Mouse (Mus musculus) left cerebral cortex, adult 9 months (tissue): ENCODE measurements around the gene Golph3.
A peak's percentile ranks its signal among the peaks of the same experiment; 100 is the strongest.

Source experiments
- DNase-seq, 2 experiments: peaks; one replicate each; pipeline ENCODE4 v3.0.0; 2022; ENCODE audit warnings: low spot score in 2 of 2

Golph3 gene

DNA sequence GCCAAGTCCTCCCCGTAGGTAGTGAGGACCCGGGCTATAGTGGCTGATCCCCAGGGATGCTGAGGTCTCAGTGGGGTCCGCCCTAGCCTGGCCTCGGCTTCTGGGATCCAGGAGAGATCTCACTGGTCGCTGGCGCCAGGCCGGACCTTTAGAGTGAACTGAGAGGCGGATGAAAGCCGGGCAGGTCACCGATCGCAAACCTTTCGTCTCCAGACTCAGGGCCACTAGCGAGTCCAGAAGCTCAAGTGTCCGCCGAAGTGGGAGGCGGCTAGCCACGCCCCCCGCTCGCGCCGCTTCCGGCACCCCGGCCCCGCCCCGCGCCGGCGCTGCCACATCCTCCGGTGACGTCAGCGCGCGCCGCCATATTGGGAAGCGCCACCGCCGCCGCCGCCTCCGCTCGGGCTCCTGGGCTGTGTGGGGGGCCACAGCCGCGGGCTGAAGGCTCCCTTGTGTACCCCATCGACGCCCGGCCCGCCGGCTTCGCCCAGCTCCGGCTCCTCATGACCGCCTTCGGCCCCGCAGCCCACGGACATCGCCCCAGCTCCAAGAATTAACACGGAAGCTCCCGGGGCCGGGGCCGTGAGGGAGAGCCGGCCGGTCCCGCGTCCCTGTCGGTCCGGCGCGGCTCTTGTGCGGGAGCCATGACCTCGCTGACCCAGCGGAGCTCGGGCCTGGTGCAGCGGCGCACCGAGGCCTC lies at the start of gene Golph3:
Gene Golph3, plus strand, starts transcription at position 360 of the 697 bp plus-strand sequence.
- peak; percentile 73 to 92 for DNase-seq

DNA sequence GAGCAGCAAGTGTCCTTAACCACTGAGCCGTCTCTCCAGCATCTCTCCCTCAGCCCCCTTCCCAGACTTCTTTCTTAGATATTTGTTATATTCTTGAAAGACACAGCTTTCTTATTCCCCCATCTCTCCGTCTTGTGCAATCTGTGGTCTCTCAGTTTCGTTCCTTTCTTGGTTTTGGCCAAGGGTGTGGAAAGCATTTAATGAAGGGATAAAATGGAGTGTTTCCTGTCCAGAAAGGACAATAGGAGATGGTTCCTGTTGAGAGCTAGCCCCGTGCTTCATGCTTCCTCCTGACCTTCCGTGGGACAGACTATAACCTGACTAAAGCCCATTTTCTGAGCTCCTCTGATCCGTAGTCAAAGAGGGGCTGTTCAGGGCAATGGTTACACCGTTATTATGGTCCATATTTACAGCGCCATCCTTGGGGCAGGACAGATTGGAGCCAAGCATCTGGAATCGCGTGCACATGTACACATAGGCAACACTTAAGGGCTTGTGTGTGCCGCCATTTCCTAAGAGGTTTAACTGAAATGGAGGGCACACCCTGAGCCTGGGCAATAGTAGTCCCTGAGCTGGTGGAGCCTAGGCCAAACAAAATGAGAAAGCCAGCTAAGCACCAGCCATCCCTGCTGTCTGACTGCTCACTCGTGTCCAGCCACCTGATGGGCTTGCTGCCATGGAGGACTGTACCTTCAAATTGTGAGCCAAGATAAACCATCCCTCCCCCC lies 47.8 kb upstream of the Golph3 start:
- no peak for DNase-seq

DNA sequence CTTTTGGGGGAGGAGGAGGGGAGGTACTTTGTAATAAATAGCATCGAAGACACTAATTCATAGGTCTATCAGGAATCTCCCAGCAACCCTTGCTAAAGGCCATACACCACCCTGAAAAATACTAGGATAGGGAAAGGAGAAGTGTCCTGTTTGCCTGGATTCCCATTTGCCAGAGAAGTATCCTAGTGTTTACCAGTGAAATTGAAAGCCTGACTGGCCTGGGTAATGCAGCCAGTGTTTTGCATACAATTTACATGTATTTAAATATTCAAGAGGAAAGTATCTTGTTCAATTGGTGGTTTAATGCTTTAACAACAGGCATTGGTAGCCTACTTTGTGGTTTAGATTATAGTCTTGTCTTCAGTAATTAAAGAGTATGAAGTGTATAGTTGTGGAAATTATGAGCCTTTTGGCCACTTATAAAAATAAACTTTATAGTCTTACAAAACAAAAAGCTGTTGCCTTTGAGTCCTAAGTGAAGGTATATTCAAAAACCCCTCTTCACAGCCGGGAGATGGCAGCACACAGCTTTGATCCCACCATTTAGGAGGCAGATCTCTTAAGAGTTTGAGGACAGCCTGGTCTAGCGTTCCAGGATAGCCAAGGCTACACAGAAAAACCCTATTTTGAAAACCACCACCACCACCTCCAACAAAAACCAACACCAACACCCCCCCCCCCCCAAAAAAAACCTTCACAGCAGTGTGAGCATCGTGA lies 47.0 kb upstream of the Golph3 start:
- DNase-seq, result no peak

DNA sequence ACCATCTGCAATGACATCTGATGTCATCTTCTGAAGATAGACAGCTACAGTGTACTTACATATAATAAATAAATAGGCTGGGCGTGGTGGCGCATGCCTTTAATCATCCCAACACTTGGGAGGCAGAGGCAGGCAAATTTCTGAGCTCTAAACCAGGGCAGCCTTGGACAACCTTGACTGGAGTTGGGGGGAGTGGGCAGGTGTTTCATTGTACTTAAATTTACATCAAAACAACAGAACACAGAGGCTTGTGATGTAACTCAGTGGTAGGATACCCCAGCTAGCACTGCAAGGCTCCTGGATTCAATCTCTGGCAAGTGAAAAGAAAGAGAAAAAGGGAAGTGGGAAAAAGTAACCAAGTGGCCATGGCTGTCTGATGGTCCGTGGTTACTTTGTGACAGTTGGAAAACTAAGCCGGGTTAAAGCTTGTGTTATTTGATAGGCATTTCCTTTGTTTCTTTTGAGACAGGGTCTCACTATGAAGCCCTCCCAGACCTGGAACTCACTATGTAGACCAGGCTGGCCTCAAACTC lies 46.1 kb upstream of the Golph3 start:
- no peak for DNase-seq

DNA sequence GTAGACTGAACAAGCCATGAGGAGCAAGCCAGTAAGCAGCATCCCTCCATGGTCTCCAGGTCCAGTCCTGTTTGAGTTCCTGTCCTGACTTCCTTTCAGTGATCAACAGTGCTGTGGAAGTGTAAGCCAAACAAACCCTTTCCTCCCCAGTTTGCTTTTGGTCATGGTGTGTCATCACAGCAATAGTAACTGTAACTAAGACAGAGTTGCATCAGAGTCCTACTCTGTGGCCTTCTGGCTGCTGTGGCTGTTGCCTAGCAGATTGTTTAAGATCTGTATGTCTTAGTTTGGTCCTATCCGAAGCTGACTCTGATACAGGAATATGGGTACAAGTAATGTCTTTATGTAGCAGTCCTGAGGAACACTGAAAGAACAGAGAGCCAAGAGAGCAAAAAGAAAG lies 41.4 kb upstream of the Golph3 start:
- DNase-seq, result no peak

DNA sequence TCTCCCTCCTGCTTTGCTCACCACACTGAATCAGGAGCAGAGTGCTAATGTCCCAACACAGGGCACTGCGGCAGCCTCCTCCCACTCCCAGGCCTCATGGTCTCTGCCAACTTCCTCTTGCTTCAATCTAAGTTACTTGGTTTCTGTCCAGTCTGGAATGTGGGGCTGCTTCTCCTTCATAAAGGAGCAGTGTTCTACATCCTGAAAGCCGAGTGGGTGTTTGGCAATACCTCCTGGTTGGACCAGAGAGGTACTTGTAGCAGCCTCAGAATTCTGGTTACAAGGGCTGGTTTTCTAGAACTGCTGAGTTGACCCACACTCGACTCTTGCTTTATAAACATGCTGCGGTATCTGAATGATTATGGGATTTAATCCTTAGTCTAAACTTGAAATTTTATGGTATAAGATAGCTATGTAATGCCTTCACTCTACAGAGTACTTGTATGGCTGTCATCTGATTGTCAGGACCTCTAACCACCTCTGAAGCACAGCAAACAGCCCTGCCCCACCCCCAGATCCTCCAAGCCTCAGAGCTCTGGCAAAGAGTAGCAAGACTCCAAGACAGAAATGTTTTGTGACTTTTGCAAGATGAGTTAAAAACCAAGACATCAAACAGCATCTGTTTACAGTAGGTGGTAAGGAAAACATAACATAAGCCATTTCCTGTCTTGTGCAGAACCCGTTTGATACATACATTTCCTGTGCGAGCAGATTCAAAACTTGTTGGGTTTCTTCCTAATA lies 36.3 kb upstream of the Golph3 start:
- peak in 1 of 2 experiments; percentile 31 for DNase-seq

DNA sequence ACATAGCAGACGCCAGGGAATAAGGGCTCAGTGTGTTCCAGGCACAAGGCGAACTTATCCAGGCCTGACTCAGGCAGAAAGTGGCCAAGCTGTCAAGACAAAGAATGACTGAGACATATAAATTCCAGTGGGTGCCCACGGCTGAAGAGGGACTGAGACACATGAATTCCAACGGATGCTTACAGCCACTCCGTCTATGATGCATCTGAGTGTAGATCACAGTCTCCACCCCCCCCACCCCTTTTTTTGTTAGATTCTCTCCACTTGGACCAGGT lies 35.8 kb upstream of the Golph3 start:
- no peak for DNase-seq

DNA sequence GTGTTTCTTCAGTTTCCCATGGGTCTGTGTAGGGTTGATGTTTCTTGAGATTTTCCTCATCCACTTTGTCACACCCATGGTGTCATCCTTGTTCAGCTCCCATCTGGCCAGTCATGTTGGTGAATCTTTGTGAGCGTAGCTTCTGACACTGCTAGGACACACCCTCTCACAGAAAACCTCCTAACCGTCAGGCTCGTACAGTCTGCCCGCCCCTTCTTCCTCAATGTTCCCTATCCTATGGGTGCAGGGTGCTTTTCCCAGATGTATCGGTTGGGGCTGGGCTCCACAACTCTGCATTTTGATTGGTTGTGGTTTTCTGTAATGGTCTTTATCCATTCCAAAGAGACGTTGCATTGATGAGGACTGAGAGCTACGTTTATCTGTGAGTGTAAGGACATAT lies 30.9 kb upstream of the Golph3 start:
- DNase-seq, result no peak

DNA sequence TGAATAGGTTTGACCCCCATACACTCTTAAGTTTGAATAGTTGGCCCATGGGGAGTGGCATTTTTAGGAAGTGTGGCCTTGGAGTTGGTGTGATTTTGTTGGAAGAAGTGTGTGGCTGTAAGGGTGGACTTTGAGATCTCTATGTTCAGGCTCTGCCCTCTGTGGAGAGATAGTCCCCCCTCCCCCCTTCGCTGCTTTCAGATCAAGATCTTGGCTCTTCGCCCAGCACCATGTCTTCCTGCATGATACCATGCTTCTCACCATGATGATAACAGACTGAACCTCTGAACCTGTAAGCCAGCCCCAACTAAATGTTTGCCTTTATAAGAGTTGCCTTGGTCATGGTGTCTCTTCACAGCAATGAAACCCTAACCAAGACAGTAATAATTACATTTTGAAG lies 29.5 kb upstream of the Golph3 start:
- no peak for DNase-seq

DNA sequence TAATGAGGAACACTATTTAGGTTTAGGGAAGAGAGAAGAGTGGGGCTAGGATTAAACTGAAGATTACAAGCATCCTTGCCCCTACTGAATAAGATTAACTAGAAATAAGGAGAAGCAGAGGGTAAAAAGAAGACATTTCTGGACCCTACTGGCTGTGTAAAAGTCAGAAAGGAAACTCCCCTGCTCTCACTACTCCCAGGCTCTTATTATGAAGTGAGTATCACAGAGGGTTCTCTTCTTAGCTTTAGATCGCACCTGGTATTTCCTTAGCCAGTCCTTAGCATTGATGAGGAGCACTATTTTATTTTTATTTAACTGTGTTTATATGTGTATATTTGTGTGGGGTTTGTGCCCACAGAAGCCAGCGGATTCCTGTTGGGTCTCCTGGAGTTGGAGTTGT lies 25.0 kb upstream of the Golph3 start:
- no peak for DNase-seq

DNA sequence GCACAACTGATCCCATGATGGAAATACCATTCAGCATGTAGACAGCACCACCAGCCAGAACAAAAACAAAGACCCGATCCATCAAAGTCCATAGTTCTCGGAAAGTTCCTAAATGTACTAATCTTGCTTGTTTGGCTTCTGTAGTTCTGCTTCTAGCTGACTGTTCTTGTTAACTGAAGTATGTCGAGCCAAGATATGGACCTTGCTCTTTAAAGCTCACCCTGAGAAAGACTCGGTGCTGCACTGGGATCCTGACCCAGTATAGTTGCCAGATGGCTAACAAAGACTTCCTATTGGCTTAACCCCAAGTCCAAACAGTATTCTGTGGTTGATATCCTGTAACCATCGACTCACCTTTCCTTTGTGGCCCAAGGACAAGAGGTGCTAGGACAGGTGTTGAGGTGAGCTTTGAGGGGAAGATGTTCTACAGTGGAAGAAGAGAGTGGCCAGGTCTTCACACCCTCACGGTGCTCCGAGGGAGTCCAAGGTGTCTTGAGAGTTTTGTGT lies 23.0 kb upstream of the Golph3 start:
- no peak for DNase-seq

DNA sequence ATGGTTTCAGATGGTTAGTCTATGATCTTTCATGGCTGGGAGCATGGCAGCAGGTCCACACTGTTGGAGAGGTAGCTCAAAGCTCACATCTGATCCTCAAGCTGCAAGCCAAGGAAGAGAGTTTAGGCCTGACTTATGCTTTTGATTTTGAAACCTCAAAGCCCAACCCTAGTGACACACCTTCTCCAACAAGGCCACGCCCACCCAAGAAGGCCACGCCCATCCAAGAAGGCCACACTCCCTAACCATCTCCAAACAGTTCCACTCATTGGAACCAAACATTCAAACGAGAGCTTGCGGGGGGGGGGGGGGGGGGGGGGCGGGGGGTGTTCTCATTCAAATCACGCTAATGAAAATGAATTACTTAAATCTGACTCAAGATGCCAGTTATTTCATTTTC lies 19.5 kb upstream of the Golph3 start:
- DNase-seq, result no peak

DNA sequence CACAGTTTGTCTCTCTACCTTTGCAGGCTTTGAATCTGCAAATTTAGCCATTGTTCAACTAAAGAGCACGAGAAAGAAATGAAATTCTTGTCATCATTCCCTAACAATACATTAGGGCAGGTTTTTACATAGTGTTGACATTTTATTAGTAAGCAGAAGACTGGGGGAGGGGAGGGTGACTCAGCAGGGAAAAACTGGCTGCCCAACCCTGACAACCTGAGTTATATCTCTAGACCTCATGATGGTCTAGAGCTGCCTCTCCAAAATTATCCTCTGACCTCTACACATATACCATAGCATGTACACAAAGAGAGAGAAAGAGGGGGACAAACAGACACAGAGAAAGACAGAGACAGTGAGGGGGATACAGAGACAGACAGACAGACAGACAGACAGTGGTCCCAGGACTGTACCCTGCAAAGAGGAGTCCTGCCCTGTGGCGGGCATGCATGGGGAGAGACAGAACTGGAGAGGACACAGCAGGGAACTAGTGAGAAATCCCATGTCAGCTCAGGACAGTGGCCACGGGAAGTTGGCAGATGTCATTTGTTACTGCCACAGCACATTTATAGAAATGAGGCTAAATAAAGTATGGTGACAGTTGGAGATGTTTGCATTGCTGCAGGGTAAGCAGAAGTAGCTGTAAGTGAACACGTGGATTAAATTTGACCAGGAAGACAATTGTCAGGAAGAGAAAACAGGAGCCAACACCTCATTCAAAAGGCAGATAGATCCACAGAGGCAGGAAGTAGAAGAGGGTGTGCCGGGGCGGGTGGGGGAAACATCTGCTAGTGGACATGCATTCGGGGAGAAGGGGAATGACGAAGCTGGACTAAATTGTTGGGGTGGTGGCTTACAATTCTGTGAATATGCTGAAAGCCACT lies 14.8 kb upstream of the Golph3 start:
- no peak for DNase-seq

DNA sequence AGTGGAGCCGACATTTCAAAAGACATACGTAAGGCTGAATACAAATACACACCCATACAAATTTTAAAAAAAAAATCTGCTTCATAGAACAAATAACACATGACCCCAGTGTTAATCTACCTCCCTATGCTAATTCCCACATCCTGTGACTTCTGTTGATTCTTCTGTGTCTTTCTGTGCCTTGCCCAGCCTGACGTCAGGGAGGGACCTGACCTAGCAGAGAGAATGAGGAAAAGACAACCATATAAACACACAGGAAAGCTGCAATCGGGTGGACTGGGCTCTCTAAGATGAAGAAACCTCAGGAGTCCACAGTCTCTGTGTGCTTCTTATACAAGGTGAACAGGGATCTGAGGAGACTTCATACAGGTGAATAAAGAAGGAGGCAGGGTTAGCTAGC lies 14.1 kb upstream of the Golph3 start:
- no peak for DNase-seq

DNA sequence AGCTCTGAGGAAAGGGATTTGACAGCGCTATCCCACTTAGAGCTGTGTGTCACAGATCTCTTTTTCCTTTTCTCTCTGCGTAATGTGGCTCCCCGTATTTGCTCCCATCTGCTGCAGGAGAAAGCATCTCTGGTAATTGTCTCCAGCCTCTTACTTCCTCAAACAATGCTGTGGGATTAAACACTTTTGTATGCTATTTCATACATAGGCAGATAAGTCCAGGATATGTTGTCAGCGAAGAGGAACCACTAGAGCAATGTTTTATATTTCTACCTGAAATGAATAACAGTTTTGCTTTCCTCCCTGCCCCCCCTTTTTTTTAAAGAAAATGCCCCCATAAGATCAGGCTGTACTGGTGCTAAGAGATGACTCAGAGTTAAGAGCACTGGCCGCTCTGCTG lies 12.7 kb upstream of the Golph3 start:
- DNase-seq, result no peak

DNA sequence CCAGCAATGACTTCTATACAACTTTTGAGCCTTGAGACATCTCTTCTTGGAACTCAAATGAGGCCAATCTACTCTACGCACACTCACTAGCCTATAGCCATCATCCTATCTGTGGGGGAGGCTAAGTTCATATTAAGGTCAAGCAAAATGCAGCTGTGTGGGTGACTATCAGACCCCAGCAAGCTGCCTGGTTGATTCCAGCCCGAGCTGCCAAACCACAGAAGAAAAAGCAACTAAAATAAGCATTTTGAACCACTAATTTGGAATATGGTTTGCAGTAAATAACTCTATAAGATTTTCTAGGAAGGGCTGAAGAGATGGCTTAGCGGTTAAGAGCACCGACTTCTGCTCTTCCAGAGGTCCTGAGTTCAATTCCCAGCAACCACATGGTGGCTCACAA lies 10.6 kb upstream of the Golph3 start:
- DNase-seq, result no peak

DNA sequence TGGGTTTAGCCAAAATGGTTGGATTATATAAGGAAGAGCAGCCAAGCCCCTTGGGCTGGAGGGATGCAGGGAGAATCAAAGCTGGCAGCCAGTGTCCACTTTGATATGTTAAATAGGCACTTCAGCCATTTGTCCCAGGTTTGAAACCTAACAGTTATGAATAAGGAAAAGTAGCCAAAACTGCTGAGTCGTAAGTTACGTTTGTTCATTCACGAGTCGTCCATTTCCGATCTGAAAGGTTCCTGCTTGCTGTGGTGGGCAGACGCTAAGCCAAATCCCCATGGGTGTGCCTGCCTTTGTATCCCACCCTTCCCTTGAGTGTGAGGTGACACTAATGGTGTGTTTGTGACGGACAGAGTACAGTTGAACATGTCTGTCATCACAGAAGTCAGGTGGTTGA lies 9.8 kb upstream of the Golph3 start:
- no peak for DNase-seq

DNA sequence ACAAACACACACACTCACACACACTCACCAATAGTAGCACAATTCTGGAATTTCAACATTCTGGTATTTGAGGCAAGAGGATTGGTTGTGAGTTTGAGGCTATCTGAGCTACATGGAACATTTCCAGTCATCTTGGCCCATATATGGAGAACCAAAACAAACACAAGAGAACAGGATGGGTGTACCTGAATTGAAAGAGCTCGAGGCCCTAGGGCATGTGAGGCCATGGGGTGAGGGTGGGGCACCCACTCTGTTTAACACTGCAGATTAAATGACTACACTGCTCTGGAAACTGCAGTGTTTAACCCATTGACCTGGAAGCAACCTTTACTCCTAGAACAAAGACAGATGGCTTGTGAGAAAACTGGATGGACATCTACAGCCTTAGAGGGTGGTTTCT lies 8.0 kb upstream of the Golph3 start:
- no peak for DNase-seq

DNA sequence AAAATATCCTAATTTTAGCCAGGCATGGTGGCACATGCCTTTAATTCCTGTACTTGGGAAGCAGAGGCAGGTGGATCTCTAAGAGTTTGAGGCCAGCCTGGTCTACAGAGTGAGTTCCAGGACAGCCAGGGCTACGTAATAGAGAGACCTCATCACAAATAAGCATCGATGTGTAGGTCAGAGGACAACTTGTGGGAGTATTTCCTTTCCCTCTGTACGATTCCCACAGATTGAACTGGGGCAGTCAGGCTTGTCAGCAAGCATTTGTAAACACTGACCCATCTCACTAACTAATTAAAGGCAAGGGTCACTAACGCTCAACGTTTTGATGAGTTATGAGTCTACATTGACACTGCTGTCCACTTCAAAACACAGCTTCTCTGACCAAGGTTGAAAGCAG lies 6.7 kb upstream of the Golph3 start:
- DNase-seq, result no peak

DNA sequence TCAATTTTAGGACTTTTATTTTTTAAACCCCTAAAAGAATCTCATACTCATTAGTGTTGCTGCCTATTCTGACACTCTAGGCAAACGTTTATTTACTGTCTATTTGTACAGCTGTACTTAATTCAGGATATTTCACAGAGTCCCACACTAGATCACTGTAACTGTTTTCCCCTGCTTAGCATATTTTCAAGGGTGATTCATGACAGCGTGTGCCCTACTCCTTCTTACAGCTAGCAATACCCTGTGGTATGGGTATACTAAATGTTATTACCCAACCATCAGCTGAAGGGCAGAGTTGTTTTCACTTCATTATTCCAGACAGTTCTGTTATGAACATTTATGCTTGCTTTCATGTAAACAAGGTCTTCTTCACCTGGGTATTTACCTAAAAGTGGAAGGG lies 5.3 kb upstream of the Golph3 start:
- no peak for DNase-seq

DNA sequence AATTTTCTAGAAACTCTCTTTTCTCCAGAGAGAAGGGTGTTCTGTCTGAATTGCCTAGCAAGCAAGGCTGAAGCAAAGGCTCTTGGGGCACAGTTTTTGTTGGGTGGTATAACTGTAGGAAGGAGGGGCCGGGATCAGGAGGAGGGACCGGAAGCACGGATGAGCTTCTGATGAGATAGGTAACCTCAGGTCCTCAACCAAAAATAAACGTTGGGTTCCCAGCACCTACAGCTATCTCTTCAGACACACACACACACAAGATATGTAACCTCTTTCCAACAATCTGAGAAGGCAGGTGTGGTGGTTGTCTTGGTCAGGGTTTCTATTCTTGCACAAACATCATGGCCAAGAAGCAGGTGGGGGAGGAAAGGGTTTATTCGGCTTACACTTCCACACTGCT lies 4.0 kb upstream of the Golph3 start:
- DNase-seq, result no peak
